Comparison of ENCODE assay signal across 34 mouse cellular contexts in genomic region chr5:139311822-139312221, GRCm38 (mm10). TPM values are rescaled to one million over a fixed set of nuclear protein-coding genes. Genes with fewer than 3 reads are reported as not detected.
DNase-seq lines count a peak whose midpoint lies in the region; TF ChIP-seq lines count a peak whose summit lies in the region.
"Had no signal": no experiment of that assay in that cellular context is flagged by ENCODE, and none has a peak within 500 bp of the region (broad histone marks: within the 10 kb centered on the region; RNA-seq: fewer than 3 reads in every experiment).

No protein-coding gene starts in this region.

- H3K4me3 ChIP-seq in layer of hippocampus, adult 2 months = no peak overlapping the region
- H3K4me3 ChIP-seq: embryonic facial prominence, embryonic 10.5 days; embryonic facial prominence, embryonic 13.5 days; erythroblast, embryonic 14.5 days; forebrain, embryonic 12.5 days; heart, embryonic 12.5 days; heart, embryonic 15.5 days; hindbrain, embryonic 10.5 days; hindbrain, embryonic 13.5 days; intestine, embryonic 15.5 days had no signal

- peak overlapping the region; percentile 28; the same call in 1 of the 2 replicates for H3K27ac ChIP-seq in layer of hippocampus, adult 2 months
- H3K27ac ChIP-seq: embryonic facial prominence, embryonic 10.5 days; embryonic facial prominence, embryonic 13.5 days; forebrain, embryonic 12.5 days; heart, embryonic 15.5 days; hindbrain, embryonic 10.5 days; hindbrain, embryonic 13.5 days; intestine, embryonic 15.5 days had no signal

- peak; percentile 64 for DNase-seq in adrenal gland, adult 2 months
- no peak for DNase-seq in adrenal gland, postnatal 4 days (ENCODE audit: low spot score in 2 of 2)
- DNase-seq in layer of hippocampus, adult 2 months (ENCODE audit: low spot score in 2 of 2) = no peak
- DNase-seq in layer of hippocampus, postnatal 25 days (ENCODE audit: extremely low spot score in 1 of 2, low spot score in 1 of 2) = no peak
- peak; percentile 47 for DNase-seq in right cerebral cortex, adult 18-20 months
- no peak for DNase-seq in right cerebral cortex, postnatal 14 days
- no peak for DNase-seq in embryo, embryonic 10 days (ENCODE audit: low spot score)
- DNase-seq in right cerebral cortex, postnatal 25 days = no peak
- DNase-seq: cerebellum, adult 11 months; cerebellum, adult 2 months; cerebellum, adult 9-11 months; cerebellum, postnatal 25 days; embryo, embryonic 11 days; gastrocnemius, postnatal 25 days; heart, adult 18-20 months; heart, postnatal 10 days; heart, postnatal 36 days had no signal

- TF ChIP-seq CTCF in layer of hippocampus, adult 2 months (conservative IDR thresholded peaks at IDR 0.05) = no peak

RNA-seq across cellular contexts. Expression of gene Adap1, which starts 13.6 kb away (rescaled TPM):
- 1 to 10 TPM; 4.9 to 5.0 TPM for total RNA-seq in adrenal gland, adult 2 months (2021)
- 8.6 and 10.5 TPM in 2 replicates for polyA plus RNA-seq in adrenal gland, adult 2 months (2012; rRNA removed)
- 1 to 10 TPM; 6.2 to 8.0 TPM for total RNA-seq in adrenal gland, postnatal 4 days (2021)
- total RNA-seq in layer of hippocampus, adult 2 months (2021) = 100 to 1,000 TPM; 162 to 171 TPM
- 100 to 1,000 TPM; 207 to 215 TPM for total RNA-seq in layer of hippocampus, postnatal 25 days (2021)

RNA-seq across cellular contexts. Expression of gene Cox19, which starts 39.4 kb away (rescaled TPM):
- total RNA-seq in adrenal gland, adult 2 months (2021) = 10 to 100 TPM; 81.2 to 85.7 TPM
- 97.6 and 107 TPM in 2 replicates for polyA plus RNA-seq in adrenal gland, adult 2 months (2012; rRNA removed)
- total RNA-seq in adrenal gland, postnatal 4 days (2021) = 10 to 100 TPM; 62.9 to 65.6 TPM
- 10 to 100 TPM; 74.3 to 76.8 TPM for total RNA-seq in layer of hippocampus, adult 2 months (2021)
- total RNA-seq in layer of hippocampus, postnatal 25 days (2021) = 10 to 100 TPM; 66.7 to 67.9 TPM

RNA-seq across cellular contexts. Expression of gene Cyp2w1, which starts 40.6 kb away (rescaled TPM):
- total RNA-seq in adrenal gland, adult 2 months (2021) = not detected
- not detected in 2 replicates for polyA plus RNA-seq in adrenal gland, adult 2 months (2012; rRNA removed)
- total RNA-seq in adrenal gland, postnatal 4 days (2021) = not detected
- total RNA-seq in layer of hippocampus, adult 2 months (2021) = not detected
- total RNA-seq in layer of hippocampus, postnatal 25 days (2021) = not detected
- total RNA-seq: common myeloid progenitor, adult 5-6 weeks; ES-E14; gastrocnemius, adult 8-10 months; gastrocnemius, postnatal 25 days; heart, adult 18-20 months; heart, postnatal 10 days; heart, postnatal 36 days had no signal
- polyA plus RNA-seq: activated CD4-positive, CD25-positive, alpha-beta regulatory T cell, adult 4 months; cerebellum, adult 2 months; embryonic facial prominence, embryonic 10.5 days; forebrain, embryonic 16.5 days; frontal cortex, adult 2 months; gonadal fat pad, adult 2 months; heart, embryonic 12.5 days; heart, embryonic 15.5 days; hindbrain, embryonic 10.5 days; hindbrain, embryonic 13.5 days; hindbrain, embryonic 16.5 days had no signal

RNA-seq across cellular contexts. Expression of gene Get4, which starts 59.7 kb away (rescaled TPM):
- total RNA-seq in adrenal gland, adult 2 months (2021) = 10 to 100 TPM; 68.8 to 91.5 TPM
- polyA plus RNA-seq in adrenal gland, adult 2 months (2012; rRNA removed) = 219 and 241 TPM in 2 replicates
- 100 to 1,000 TPM; 102 to 118 TPM for total RNA-seq in adrenal gland, postnatal 4 days (2021)
- total RNA-seq in layer of hippocampus, adult 2 months (2021) = 10 to 100 TPM; 52.5 to 53.8 TPM
- 10 to 100 TPM; 45.2 to 55.3 TPM for total RNA-seq in layer of hippocampus, postnatal 25 days (2021)

Comparison
In these comparisons a context has a peak if more than half of its experiments do, and no peak if none do; other contexts are left out.
1. DNase-seq: peak in adrenal gland, adult 2 months (single experiment) and right cerebral cortex, adult 18-20 months (single experiment); none in adrenal gland, postnatal 4 days (0 of 2), layer of hippocampus, adult 2 months (0 of 2), layer of hippocampus, postnatal 25 days (0 of 2), right cerebral cortex, postnatal 14 days (single experiment), embryo, embryonic 10 days (single experiment) and right cerebral cortex, postnatal 25 days (single experiment).
2. RNA of gene Adap1, which starts 13.6 kb away (total RNA-seq): 207 to 215 TPM in layer of hippocampus, postnatal 25 days and 162 to 171 TPM in layer of hippocampus, adult 2 months; 6.2 to 8.0 TPM in adrenal gland, postnatal 4 days and 4.9 to 5.0 TPM in adrenal gland, adult 2 months; every median in the first group is over 10 times any median in the second.